Mouse (Mus musculus): ENCODE data around the gene A930017K11Rik. TPM values are rescaled to one million over a fixed set of nuclear protein-coding genes. Genes with fewer than 3 reads are reported as not detected.

Gene A930017K11Rik
- total RNA-seq, 1 experiment from 2014 or later = not detected

DNA sequence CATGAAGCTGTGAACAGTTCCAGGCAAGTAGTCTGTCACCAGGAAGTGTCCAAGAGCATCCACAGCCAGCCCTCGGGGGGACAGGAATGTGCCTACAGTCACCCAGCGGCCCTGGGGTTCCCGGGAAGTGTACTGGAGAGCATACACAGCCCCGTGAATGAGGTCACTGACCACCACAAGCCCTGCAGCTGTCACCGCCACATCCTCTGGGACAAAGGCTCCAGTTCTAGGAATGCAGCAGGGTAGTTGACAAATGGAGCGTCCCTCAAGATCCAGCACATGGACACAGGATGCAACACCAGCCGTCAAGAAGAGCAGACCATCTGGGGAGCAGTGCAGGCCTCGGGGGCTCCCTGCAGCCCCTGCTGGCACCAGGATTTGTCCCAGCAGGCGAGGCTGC, 8.6 kb downstream of the A930017K11Rik start:
- no peak for ATAC-seq (ENCODE audit: extremely low read depth, insufficient number of reproducible peaks, low FRiP score, poor library complexity, severe bottlenecking)

GRCm38 (mm10) chr17:25943221-25943620, 9.1 kb downstream of the A930017K11Rik start:
- ATAC-seq (ENCODE audit: extremely low read depth, insufficient number of reproducible peaks, low FRiP score, poor library complexity, severe bottlenecking) = no peak

- ATAC-seq (ENCODE audit: extremely low read depth, insufficient number of reproducible peaks, low FRiP score, poor library complexity, severe bottlenecking) = no peak
Observed at GRCm38 (mm10) chr17:25942597-25943151, 9.7 kb downstream of the A930017K11Rik start.

- ATAC-seq (ENCODE audit: extremely low read depth, insufficient number of reproducible peaks, low FRiP score, poor library complexity, severe bottlenecking) = peak; percentile 53
Observed at GRCm38 (mm10) chr17:25941511-25942241, 10.7 kb downstream of the A930017K11Rik start.

- no peak for ATAC-seq (ENCODE audit: extremely low read depth, insufficient number of reproducible peaks, low FRiP score, poor library complexity, severe bottlenecking)
Observed at GRCm38 (mm10) chr17:25934526-25934925, 17.8 kb downstream of the A930017K11Rik start.

GRCm38 (mm10) chr17:25925348-25925747, 27.0 kb downstream of the A930017K11Rik start:
- no peak for ATAC-seq (ENCODE audit: extremely low read depth, insufficient number of reproducible peaks, low FRiP score, poor library complexity, severe bottlenecking)

DNA sequence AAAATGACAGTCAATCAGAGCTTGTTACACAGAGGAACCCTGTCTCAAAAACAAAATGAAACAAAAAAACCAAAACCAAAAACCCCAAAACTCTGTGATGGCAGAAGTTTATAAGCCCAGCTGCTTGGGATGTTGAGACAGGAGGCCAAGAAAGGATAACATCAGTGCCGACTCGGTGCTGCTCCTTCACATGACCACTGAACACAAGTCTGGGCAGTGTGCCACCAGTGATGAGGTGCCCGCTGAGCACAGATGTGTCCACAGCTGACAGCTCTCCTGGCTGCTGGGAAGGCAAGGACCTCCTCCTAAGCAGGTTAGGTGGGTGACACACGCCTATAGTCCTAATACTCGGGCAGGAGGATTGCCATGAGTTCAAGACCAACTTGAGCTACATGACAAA, 30.2 kb downstream of the A930017K11Rik start:
- ATAC-seq (ENCODE audit: extremely low read depth, insufficient number of reproducible peaks, low FRiP score, poor library complexity, severe bottlenecking) = no peak

GRCm38 (mm10) chr17:25919786-25920642, 32.4 kb downstream of the A930017K11Rik start:
- ATAC-seq (ENCODE audit: extremely low read depth, insufficient number of reproducible peaks, low FRiP score, poor library complexity, severe bottlenecking) = peak; percentile 88

- ATAC-seq (ENCODE audit: extremely low read depth, insufficient number of reproducible peaks, low FRiP score, poor library complexity, severe bottlenecking) = no peak
Observed at GRCm38 (mm10) chr17:25919144-25919785, 33.1 kb downstream of the A930017K11Rik start, which contains the start of gene Rab40c. TSS of gene Rab40c (minus strand) at chr17:25919727.

- no peak for ATAC-seq (ENCODE audit: extremely low read depth, insufficient number of reproducible peaks, low FRiP score, poor library complexity, severe bottlenecking)
Observed at GRCm38 (mm10) chr17:25918037-25918750, 34.2 kb downstream of the A930017K11Rik start.

- ATAC-seq (ENCODE audit: extremely low read depth, insufficient number of reproducible peaks, low FRiP score, poor library complexity, severe bottlenecking) = no peak
Observed at GRCm38 (mm10) chr17:25916931-25917647, 35.3 kb downstream of the A930017K11Rik start.

GRCm38 (mm10) chr17:25914295-25914694, 38.1 kb downstream of the A930017K11Rik start:
- no peak for ATAC-seq (ENCODE audit: extremely low read depth, insufficient number of reproducible peaks, low FRiP score, poor library complexity, severe bottlenecking)

GRCm38 (mm10) chr17:25913877-25914275, 38.5 kb downstream of the A930017K11Rik start:
- no peak for ATAC-seq (ENCODE audit: extremely low read depth, insufficient number of reproducible peaks, low FRiP score, poor library complexity, severe bottlenecking)

DNA sequence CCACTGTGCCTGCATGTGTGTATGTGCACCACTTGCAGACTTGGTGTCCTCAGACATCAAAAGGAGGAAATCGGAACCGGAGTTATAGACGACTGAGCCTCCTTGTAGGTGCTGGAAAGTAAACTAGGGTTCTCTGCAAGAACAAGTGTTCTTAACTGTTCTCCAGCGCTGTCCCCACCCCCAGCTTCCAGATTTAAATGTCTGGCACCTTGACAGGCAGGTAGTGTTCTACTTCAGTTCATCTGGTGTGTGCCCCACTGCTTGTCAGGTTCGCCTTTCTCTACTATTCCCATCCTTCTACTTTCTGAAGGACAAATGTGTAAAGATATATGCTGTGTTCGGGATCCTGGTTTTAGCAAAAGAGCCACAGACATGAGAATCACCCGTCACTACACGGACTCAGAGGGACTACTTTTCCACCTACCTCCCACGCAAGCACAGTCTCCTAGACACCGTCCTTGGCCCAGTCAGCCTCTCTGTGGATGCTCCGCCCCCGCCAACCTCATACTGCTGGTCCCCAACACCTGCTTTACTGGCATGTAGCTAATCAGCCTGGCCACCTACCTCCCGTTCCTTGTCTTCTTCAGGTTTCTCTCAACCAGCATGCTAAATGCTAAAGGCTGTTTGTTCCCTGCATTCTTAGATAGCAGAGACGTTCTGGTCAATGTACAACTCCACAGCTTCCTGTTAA, 39.0 kb downstream of the A930017K11Rik start:
- ATAC-seq (ENCODE audit: extremely low read depth, insufficient number of reproducible peaks, low FRiP score, poor library complexity, severe bottlenecking) = no peak

DNA sequence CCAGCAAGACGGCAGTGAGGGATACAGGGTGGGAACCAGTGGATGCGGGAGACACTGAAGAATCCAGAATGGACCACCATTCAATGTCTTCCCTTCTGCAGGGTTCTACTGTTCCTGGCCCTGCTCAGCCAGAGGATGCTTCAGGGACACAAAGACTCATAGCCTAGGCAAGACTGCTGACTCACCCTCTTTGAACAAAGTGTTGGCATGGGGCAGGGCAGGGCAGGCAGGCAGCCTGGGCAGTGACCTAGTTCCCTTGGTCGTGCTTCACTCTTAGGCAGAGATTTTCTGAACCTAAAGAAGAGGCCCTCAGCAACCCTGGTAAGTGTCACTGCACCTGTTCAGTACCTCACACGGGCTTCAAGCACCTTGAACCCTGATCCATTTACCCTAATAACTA, 40.5 kb downstream of the A930017K11Rik start:
- ATAC-seq (ENCODE audit: extremely low read depth, insufficient number of reproducible peaks, low FRiP score, poor library complexity, severe bottlenecking) = no peak

DNA sequence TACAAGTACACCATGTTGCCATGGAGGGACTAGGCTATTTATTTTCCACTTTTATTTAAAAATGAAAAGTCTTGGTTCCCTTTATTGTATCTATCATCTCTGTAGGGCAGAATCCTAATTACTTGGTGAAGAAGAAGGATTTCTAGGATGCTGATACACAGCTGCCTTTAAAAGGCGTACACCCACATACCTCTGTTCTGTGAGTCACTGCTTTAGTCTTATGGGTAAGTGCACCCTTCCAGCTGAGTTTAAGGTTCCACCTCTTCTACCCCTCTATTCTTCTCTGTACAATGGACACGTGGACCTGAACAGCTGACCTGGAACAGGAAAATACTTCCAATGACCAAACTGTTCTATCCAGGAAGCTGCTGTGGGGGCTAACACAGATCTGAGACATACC, 44.7 kb downstream of the A930017K11Rik start:
- no peak for ATAC-seq (ENCODE audit: extremely low read depth, insufficient number of reproducible peaks, low FRiP score, poor library complexity, severe bottlenecking)

- 0 out of 2 replicates have a peak, but pooled peaks have one; percentile 48 for ATAC-seq (ENCODE audit: extremely low read depth, insufficient number of reproducible peaks, low FRiP score, poor library complexity, severe bottlenecking)
Observed at GRCm38 (mm10) chr17:25903061-25903460, 49.3 kb downstream of the A930017K11Rik start.
